Mouse (Mus musculus): ENCODE data around the gene Klf12. TPM values are rescaled to one million over a fixed set of nuclear protein-coding genes. Genes with fewer than 3 reads are reported as not detected.

Klf12 gene
- total RNA-seq, 2 experiments from 2014 or later: 15.3 to 19.9 TPM

GRCm38 (mm10) chr14:100068715-100069114 is 215.8 kb downstream of the Klf12 start:
- intact Hi-C loops (cut with DNase I): no loop called here
- no peak for DNase-seq

GRCm38 (mm10) chr14:100062516-100062915 is 222.0 kb downstream of the Klf12 start:
- intact Hi-C loops (cut with DNase I): no loop called here
- no peak for DNase-seq

- intact Hi-C loops (cut with DNase I): no loop called here
- DNase-seq: no peak
Observed at GRCm38 (mm10) chr14:100054150-100054549, 230.3 kb downstream of the Klf12 start.

GRCm38 (mm10) chr14:100053456-100053855 is 231.0 kb downstream of the Klf12 start:
- intact Hi-C loops (cut with DNase I): no loop called here
- no peak for DNase-seq

- intact Hi-C loops (cut with DNase I): no loop called here
- DNase-seq: no peak
Observed at GRCm38 (mm10) chr14:100052876-100053275, 231.6 kb downstream of the Klf12 start.

GRCm38 (mm10) chr14:100045431-100045830 is 239.0 kb downstream of the Klf12 start:
- no peak for DNase-seq
- intact Hi-C loops (cut with DNase I): no loop called here

- intact Hi-C loops (cut with DNase I): no loop called here
Observed at GRCm38 (mm10) chr14:100041823-100042222, 242.7 kb downstream of the Klf12 start.

GRCm38 (mm10) chr14:100026671-100027070 is 257.8 kb downstream of the Klf12 start:
- peak in 1 of 2 experiments; percentile 9 for DNase-seq
- intact Hi-C loops (cut with DNase I): no loop called here

More at GRCm38 (mm10) chr14:100041823-100042222, 242.7 kb downstream of the Klf12 start:
- no peak for DNase-seq

GRCm38 (mm10) chr14:100017219-100017618 is 267.3 kb downstream of the Klf12 start:
- DNase-seq: no peak
- intact Hi-C loops (cut with DNase I): loop anchor here (10.0 kb wide), 1 partner anchor 738 kb away; no protein-coding TSS in a partner anchor

GRCm38 (mm10) chr14:100010525-100010924 is 274.0 kb downstream of the Klf12 start:
- intact Hi-C loops (cut with DNase I): loop anchor here (2.0 to 10.0 kb wide), 2 partner anchors 448 to 744 kb away; no protein-coding TSS in a partner anchor
- no peak for DNase-seq

GRCm38 (mm10) chr14:100009790-100010382 is 274.6 kb downstream of the Klf12 start:
- intact Hi-C loops (cut with DNase I): loop anchor here (2.0 to 10.0 kb wide), 4 partner anchors 78 to 745 kb away; no protein-coding TSS in a partner anchor
- peak; percentile 17 to 44 for DNase-seq

- intact Hi-C loops (cut with DNase I): no loop called here
- DNase-seq: peak; percentile 4 to 8
Observed at GRCm38 (mm10) chr14:99983510-99983909, 301.0 kb downstream of the Klf12 start.

GRCm38 (mm10) chr14:99981209-99981608 is 303.3 kb downstream of the Klf12 start:
- intact Hi-C loops (cut with DNase I): no loop called here
- DNase-seq: no peak

GRCm38 (mm10) chr14:99967920-99968319 is 316.6 kb downstream of the Klf12 start:
- intact Hi-C loops (cut with DNase I): no loop called here

GRCm38 (mm10) chr14:99960500-99961229 is 323.8 kb downstream of the Klf12 start:
- intact Hi-C loops (cut with DNase I): no loop called here
- DNase-seq: no peak

More at GRCm38 (mm10) chr14:99967920-99968319, 316.6 kb downstream of the Klf12 start:
- no peak for DNase-seq

- intact Hi-C loops (cut with DNase I): no loop called here
- no peak for DNase-seq
Observed at GRCm38 (mm10) chr14:99955133-99955532, 329.3 kb downstream of the Klf12 start.

GRCm38 (mm10) chr14:99944221-99945108 is 340.0 kb downstream of the Klf12 start:
- DNase-seq: no peak

GRCm38 (mm10) chr14:99943156-99943555 is 341.3 kb downstream of the Klf12 start:
- intact Hi-C loops (cut with DNase I): loop anchor here (5.0 kb wide), 1 partner anchor 59 kb away; no protein-coding TSS in a partner anchor
- peak; percentile 29 to 31 for DNase-seq

More at GRCm38 (mm10) chr14:99944221-99945108, 340.0 kb downstream of the Klf12 start:
- intact Hi-C loops (cut with DNase I): loop anchor here (5.0 kb wide), 1 partner anchor 58 kb away; no protein-coding TSS in a partner anchor

GRCm38 (mm10) chr14:99933456-99933855 is 351.0 kb downstream of the Klf12 start:
- intact Hi-C loops (cut with DNase I): loop anchor here (2.0 to 10.0 kb wide), 6 partner anchors 74 to 1495 kb away; no protein-coding TSS in a partner anchor
- no peak for DNase-seq

GRCm38 (mm10) chr14:99931879-99932278 is 352.6 kb downstream of the Klf12 start:
- intact Hi-C loops (cut with DNase I): loop anchor here (1.0 to 10.0 kb wide), 8 partner anchors 75 to 1497 kb away; no protein-coding TSS in a partner anchor

More at GRCm38 (mm10) chr14:99931879-99932278, 352.6 kb downstream of the Klf12 start:
- peak; percentile 56 to 73 for DNase-seq
